Mouse (Mus musculus): ENCODE data around the gene Olfr895. TPM values are rescaled to one million over a fixed set of nuclear protein-coding genes. Genes with fewer than 3 reads are reported as not detected.

Olfr895 gene
- not detected for polyA plus RNA-seq (2014; fragmentation: Illumina TruSeq; extraction: RNeasy Lipid Tissue Mini Kit (QIAGEN cat#74804); ENCODE audit: low read depth, low replicate concordance)

GRCm38 (mm10) chr9:38267551-38267950 is at the start of gene Olfr895:
TSS of gene Olfr895 (plus strand) at chr9:38267851.

GRCm38 (mm10) chr9:38252474-38252873 is 15.2 kb upstream of the Olfr895 start, which contains the start of gene Olfr143:
TSS of gene Olfr143 (plus strand) at chr9:38252774.

GRCm38 (mm10) chr9:38290807-38291206 is 23.2 kb downstream of the Olfr895 start, which contains the start of gene Olfr896-ps1:
TSS of gene Olfr896-ps1 (plus strand) at chr9:38291107.

Other genes with a start within 250 kb of the Olfr895 start
- not detected for gene Olfr883, start 242.0 kb upstream of the Olfr895 start, polyA plus RNA-seq (2014; fragmentation: Illumina TruSeq; extraction: RNeasy Lipid Tissue Mini Kit (QIAGEN cat#74804); ENCODE audit: low read depth, low replicate concordance)
- not detected for gene Olfr884, start 221.3 kb upstream of the Olfr895 start, polyA plus RNA-seq (2014; fragmentation: Illumina TruSeq; extraction: RNeasy Lipid Tissue Mini Kit (QIAGEN cat#74804); ENCODE audit: low read depth, low replicate concordance)
- gene Olfr885, start 206.5 kb upstream of the Olfr895 start, polyA plus RNA-seq (2014; fragmentation: Illumina TruSeq; extraction: RNeasy Lipid Tissue Mini Kit (QIAGEN cat#74804); ENCODE audit: low read depth, low replicate concordance), result not detected
- gene Olfr887, start 183.8 kb upstream of the Olfr895 start, polyA plus RNA-seq (2014; fragmentation: Illumina TruSeq; extraction: RNeasy Lipid Tissue Mini Kit (QIAGEN cat#74804); ENCODE audit: low read depth, low replicate concordance), result not detected
- gene Olfr888, start 159.7 kb upstream of the Olfr895 start, polyA plus RNA-seq (2014; fragmentation: Illumina TruSeq; extraction: RNeasy Lipid Tissue Mini Kit (QIAGEN cat#74804); ENCODE audit: low read depth, low replicate concordance), result not detected
- gene Olfr889, start 152.7 kb upstream of the Olfr895 start, polyA plus RNA-seq (2014; fragmentation: Illumina TruSeq; extraction: RNeasy Lipid Tissue Mini Kit (QIAGEN cat#74804); ENCODE audit: low read depth, low replicate concordance), result not detected
- not detected for gene Olfr890, start 125.3 kb upstream of the Olfr895 start, polyA plus RNA-seq (2014; fragmentation: Illumina TruSeq; extraction: RNeasy Lipid Tissue Mini Kit (QIAGEN cat#74804); ENCODE audit: low read depth, low replicate concordance)
- gene Olfr891, start 87.0 kb upstream of the Olfr895 start, polyA plus RNA-seq (2014; fragmentation: Illumina TruSeq; extraction: RNeasy Lipid Tissue Mini Kit (QIAGEN cat#74804); ENCODE audit: low read depth, low replicate concordance), result not detected
- gene Olfr893, start 59.5 kb upstream of the Olfr895 start, polyA plus RNA-seq (2014; fragmentation: Illumina TruSeq; extraction: RNeasy Lipid Tissue Mini Kit (QIAGEN cat#74804); ENCODE audit: low read depth, low replicate concordance), result not detected
- gene Olfr894, start 49.8 kb upstream of the Olfr895 start, polyA plus RNA-seq (2014; fragmentation: Illumina TruSeq; extraction: RNeasy Lipid Tissue Mini Kit (QIAGEN cat#74804); ENCODE audit: low read depth, low replicate concordance), result not detected
- gene Olfr143, start 15.1 kb upstream of the Olfr895 start, polyA plus RNA-seq (2014; fragmentation: Illumina TruSeq; extraction: RNeasy Lipid Tissue Mini Kit (QIAGEN cat#74804); ENCODE audit: low read depth, low replicate concordance), result not detected
- not detected for gene Olfr896-ps1, start 23.3 kb downstream of the Olfr895 start, polyA plus RNA-seq (2014; fragmentation: Illumina TruSeq; extraction: RNeasy Lipid Tissue Mini Kit (QIAGEN cat#74804); ENCODE audit: low read depth, low replicate concordance)
- not detected for gene Olfr25, start 61.2 kb downstream of the Olfr895 start, polyA plus RNA-seq (2014; fragmentation: Illumina TruSeq; extraction: RNeasy Lipid Tissue Mini Kit (QIAGEN cat#74804); ENCODE audit: low read depth, low replicate concordance)
- not detected for gene Olfr898, start 80.6 kb downstream of the Olfr895 start, polyA plus RNA-seq (2014; fragmentation: Illumina TruSeq; extraction: RNeasy Lipid Tissue Mini Kit (QIAGEN cat#74804); ENCODE audit: low read depth, low replicate concordance)
- not detected for gene Olfr250, start 99.0 kb downstream of the Olfr895 start, polyA plus RNA-seq (2014; fragmentation: Illumina TruSeq; extraction: RNeasy Lipid Tissue Mini Kit (QIAGEN cat#74804); ENCODE audit: low read depth, low replicate concordance)
- gene Olfr251, start 109.2 kb downstream of the Olfr895 start, polyA plus RNA-seq (2014; fragmentation: Illumina TruSeq; extraction: RNeasy Lipid Tissue Mini Kit (QIAGEN cat#74804); ENCODE audit: low read depth, low replicate concordance), result not detected
- gene Olfr147, start 133.8 kb downstream of the Olfr895 start, polyA plus RNA-seq (2014; fragmentation: Illumina TruSeq; extraction: RNeasy Lipid Tissue Mini Kit (QIAGEN cat#74804); ENCODE audit: low read depth, low replicate concordance), result not detected
- not detected for gene Olfr901, start 161.6 kb downstream of the Olfr895 start, polyA plus RNA-seq (2014; fragmentation: Illumina TruSeq; extraction: RNeasy Lipid Tissue Mini Kit (QIAGEN cat#74804); ENCODE audit: low read depth, low replicate concordance)
- not detected for gene Olfr902, start 179.8 kb downstream of the Olfr895 start, polyA plus RNA-seq (2014; fragmentation: Illumina TruSeq; extraction: RNeasy Lipid Tissue Mini Kit (QIAGEN cat#74804); ENCODE audit: low read depth, low replicate concordance)
- not detected for gene Olfr904, start 195.3 kb downstream of the Olfr895 start, polyA plus RNA-seq (2014; fragmentation: Illumina TruSeq; extraction: RNeasy Lipid Tissue Mini Kit (QIAGEN cat#74804); ENCODE audit: low read depth, low replicate concordance)
- gene Olfr905, start 203.3 kb downstream of the Olfr895 start, polyA plus RNA-seq (2014; fragmentation: Illumina TruSeq; extraction: RNeasy Lipid Tissue Mini Kit (QIAGEN cat#74804); ENCODE audit: low read depth, low replicate concordance), result not detected
- not detected for gene Olfr906, start 219.2 kb downstream of the Olfr895 start, polyA plus RNA-seq (2014; fragmentation: Illumina TruSeq; extraction: RNeasy Lipid Tissue Mini Kit (QIAGEN cat#74804); ENCODE audit: low read depth, low replicate concordance)
- gene Olfr907, start 227.9 kb downstream of the Olfr895 start, polyA plus RNA-seq (2014; fragmentation: Illumina TruSeq; extraction: RNeasy Lipid Tissue Mini Kit (QIAGEN cat#74804); ENCODE audit: low read depth, low replicate concordance), result not detected

Data from sigmoid colon, adult 10 weeks (tissue).